Mouse (Mus musculus) megakaryocyte, embryonic 14.5 days (primary cell): ENCODE measurements around the gene C1qbp. TPM values are rescaled to one million over a fixed set of nuclear protein-coding genes. Genes with fewer than 3 reads are reported as not detected.
A peak's percentile ranks its signal among the peaks of the same experiment; 100 is the strongest.

Experiments
- H3K27me3 ChIP-seq: replicated peaks from 2 replicates; pipeline ENCODE3; 2012; ENCODE audit warnings: inconsistent platforms
- H3K36me3 ChIP-seq: replicated peaks from 2 replicates; pipeline ENCODE3; 2012; ENCODE audit warnings: low read length, inconsistent platforms, mixed read lengths
- H3K4me1 ChIP-seq: 2 replicates; pipeline ENCODE4 v1.6.1; 2012; ENCODE audit warnings: inconsistent platforms
- H3K4me3 ChIP-seq: replicated peaks from 2 replicates; pipeline ENCODE3; 2012; ENCODE audit warnings: moderate library complexity, mild to moderate bottlenecking, inconsistent platforms
- H3K9me3 ChIP-seq: 2 replicates; pipeline ENCODE4 v1.6.1; 2012; ENCODE audit warnings: inconsistent platforms
- FLI1 ChIP-seq: IDR thresholded peaks from 2 replicates; pipeline ENCODE4 v1.6.1; 2012; ENCODE audit warnings: low read length, inconsistent platforms, mixed read lengths
- GATA1 ChIP-seq: IDR thresholded peaks from 3 replicates; pipeline ENCODE4 v1.6.1; 2012; ENCODE audit warnings: mixed read lengths, low read length, inconsistent platforms, borderline replicate concordance
- polyA plus RNA-seq: library from polyadenylated mRNA; stranded (reverse); fragments of >175 nt; gene quantifications from 2 replicates; pipeline ENCODE4 v1.2.3, GENCODE M21; 2012; ENCODE audit warnings: low replicate concordance; ENCODE audit not compliant: insufficient read depth

C1qbp gene
- polyA plus RNA-seq, 1 experiment, result 211 TPM

GRCm38 (mm10) chr11:71007831-71008230 lies 25.0 kb upstream of the C1qbp start:
- peaks cover 24% of the 10 kb centered on the region for H3K4me1 ChIP-seq
- H3K9me3 ChIP-seq, result no peaks in the 10 kb centered on the region
- no peaks in the 10 kb centered on the region for H3K27me3 ChIP-seq
- no peak overlapping the region for H3K4me3 ChIP-seq
- H3K36me3 ChIP-seq, result peaks cover 66% of the 10 kb centered on the region
- TF ChIP-seq FLI1 (no peak), GATA1 (no peak)

- H3K4me1 ChIP-seq, result peaks cover 32% of the 10 kb centered on the region
- peaks cover 60% of the 10 kb centered on the region for H3K36me3 ChIP-seq
- TF ChIP-seq GATA1, result no peak
- no peak for TF ChIP-seq FLI1
- no peaks in the 10 kb centered on the region for H3K9me3 ChIP-seq
- no peak overlapping the region for H3K4me3 ChIP-seq
- no peaks in the 10 kb centered on the region for H3K27me3 ChIP-seq
These were observed 24.2 kb upstream of the C1qbp start for GRCm38 (mm10) chr11:71007026-71007425.

GRCm38 (mm10) chr11:71005046-71005445 lies 22.2 kb upstream of the C1qbp start:
- Histone ChIP-seq H3K4me3 (peak overlapping the region; percentile 95), H3K9me3 (no peaks in the 10 kb centered on the region), H3K36me3 (peaks cover 55% of the 10 kb centered on the region), H3K27me3 (no peaks in the 10 kb centered on the region), H3K4me1 (peaks cover 42% of the 10 kb centered on the region)
- TF ChIP-seq FLI1 (no peak), GATA1 (no peak)

DNA sequence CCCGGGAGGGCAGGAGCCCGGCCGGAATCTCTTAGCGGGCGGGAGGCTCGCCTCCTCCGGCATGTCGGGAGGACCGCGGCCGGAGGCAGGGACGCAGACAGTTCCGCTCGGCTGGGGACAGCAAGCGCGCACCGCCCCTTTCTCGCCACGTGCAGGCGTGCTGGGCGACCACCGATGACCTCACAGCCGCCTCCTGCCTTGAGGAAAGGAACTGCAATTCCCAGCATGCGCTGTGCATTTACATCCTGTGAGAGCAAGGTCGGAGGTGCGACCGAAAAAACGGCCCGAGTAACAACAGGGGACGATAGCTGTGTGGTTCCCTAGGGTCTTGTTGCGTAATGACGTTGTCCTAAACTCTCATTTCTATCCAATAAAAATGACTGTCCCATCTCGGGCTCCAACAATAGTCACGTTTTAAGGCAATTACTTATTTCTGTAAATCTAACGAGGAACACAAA lies 21.5 kb upstream of the C1qbp start, which contains the start of gene Dhx33:
Gene Dhx33, minus strand, starts transcription at position 122 of the 458 bp plus-strand sequence.
- Histone ChIP-seq H3K27me3 (no peaks in the 10 kb centered on the region), H3K4me1 (peaks cover 40% of the 10 kb centered on the region), H3K4me3 (peak within 1 kb of the TSS; percentile 95), H3K36me3 (peaks cover 55% of the 10 kb centered on the region), H3K9me3 (no peaks in the 10 kb centered on the region)
- TF ChIP-seq GATA1, result no peak
- no peak for TF ChIP-seq FLI1

DNA sequence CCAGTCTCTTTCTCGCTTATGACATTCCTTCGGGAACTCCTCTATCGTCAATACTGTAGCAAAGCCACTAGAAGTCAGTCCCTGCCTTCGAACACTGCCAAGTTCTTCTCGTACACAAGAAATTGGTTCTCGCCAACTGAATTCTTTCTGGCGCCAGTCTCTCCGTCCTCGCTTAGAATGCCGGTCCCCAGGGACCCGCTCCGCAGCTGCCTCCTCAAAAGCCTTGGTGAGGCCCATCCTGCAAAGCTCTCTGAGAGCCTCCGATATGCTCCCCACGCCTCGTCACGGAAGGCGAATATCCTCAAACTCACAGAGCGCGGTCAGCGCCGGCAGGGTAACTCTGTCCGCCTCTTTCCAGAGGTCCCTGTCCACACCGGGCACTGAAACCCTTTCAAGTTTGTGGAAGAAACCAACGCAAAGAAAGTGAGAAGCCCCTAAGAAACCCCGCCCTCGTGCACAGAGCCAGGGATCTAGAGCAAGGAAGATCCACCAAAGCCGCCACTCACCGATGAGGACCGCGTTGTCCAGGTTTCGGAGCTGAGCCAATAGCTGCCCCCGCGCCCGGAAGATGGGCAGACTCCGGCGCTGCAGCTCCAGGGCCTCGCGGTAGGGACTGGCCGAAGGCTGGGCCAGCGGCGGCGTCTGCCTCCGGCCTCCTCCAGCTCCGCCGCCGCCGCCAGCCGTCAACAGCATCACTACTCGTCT lies 20.9 kb upstream of the C1qbp start:
- Histone ChIP-seq H3K36me3 (peaks cover 55% of the 10 kb centered on the region), H3K4me3 (peak overlapping the region; percentile 95), H3K27me3 (no peaks in the 10 kb centered on the region), H3K9me3 (no peaks in the 10 kb centered on the region), H3K4me1 (peaks cover 34% of the 10 kb centered on the region)
- TF ChIP-seq FLI1 (no peak), GATA1 (no peak)

DNA sequence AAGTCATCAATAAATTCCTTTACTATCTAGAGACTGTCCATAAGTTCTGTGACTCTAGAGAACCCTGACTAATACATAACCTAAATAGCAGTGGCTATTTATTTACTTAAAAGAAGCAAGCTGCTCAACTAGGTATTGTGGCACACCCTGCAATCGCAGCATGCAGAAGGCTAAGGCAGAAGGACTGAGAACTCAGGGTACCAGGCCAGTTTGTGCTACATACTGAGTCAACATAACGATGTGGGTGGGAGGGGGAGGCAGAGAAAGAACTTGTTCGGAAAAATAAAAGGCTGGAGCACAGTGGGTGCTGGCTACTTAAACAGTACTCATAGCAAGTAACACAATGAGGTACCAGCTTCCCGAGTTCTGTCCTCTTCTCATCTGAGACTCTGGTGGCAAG lies 18.3 kb upstream of the C1qbp start:
- Histone ChIP-seq H3K36me3 (peaks cover 57% of the 10 kb centered on the region), H3K4me1 (peaks cover 29% of the 10 kb centered on the region), H3K4me3 (no peak overlapping the region), H3K9me3 (no peaks in the 10 kb centered on the region), H3K27me3 (no peaks in the 10 kb centered on the region)
- TF ChIP-seq GATA1 (no peak), FLI1 (no peak)

GRCm38 (mm10) chr11:70982030-70982429 lies 796 bp downstream of the C1qbp start:
- no peak for TF ChIP-seq GATA1
- TF ChIP-seq FLI1, result no peak
- H3K27me3 ChIP-seq, result no peaks in the 10 kb centered on the region
- H3K9me3 ChIP-seq, result no peaks in the 10 kb centered on the region
- H3K4me3 ChIP-seq, result peak overlapping the region; percentile 98
- H3K36me3 ChIP-seq, result peaks cover 77% of the 10 kb centered on the region
- H3K4me1 ChIP-seq, result peaks cover 46% of the 10 kb centered on the region

DNA sequence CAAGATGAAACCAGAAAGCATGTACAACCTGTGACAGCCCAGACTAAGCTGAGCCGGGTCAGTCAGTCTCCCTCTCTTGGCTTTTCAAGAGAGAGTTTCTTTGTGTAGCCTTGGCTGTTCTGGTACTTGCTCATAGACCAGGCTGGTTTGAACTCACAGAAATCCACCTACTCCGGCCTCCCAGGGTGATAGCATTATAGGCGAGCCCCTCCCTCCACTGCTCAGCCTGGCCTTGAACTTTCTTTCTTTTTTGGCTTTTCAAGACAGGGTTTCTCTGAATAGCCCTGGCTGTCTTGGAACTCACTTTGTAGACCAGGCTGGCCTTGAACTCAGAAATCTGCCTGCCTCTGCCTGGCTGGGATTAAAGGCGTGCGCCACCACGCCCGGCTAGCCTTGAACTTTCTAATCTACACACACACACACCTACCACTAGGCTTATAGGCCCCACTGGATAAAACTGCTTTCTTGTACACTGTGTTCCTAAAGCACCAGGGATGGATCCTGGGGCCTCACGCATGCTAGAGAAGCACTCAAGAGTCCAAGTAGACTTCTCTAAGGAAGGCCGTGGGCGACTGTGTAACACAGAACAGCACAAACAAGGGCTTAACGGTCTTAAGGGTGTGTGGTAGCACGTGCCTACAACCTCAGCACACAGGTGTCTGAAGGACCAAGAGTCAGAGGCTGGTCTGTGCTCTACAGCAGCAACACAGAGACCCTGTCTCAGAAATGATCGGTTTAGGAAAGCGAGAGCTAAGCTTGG lies 1.9 kb downstream of the C1qbp start:
- TF ChIP-seq GATA1 (no peak), FLI1 (no peak)
- H3K4me1 ChIP-seq, result peaks cover 38% of the 10 kb centered on the region
- H3K27me3 ChIP-seq, result no peaks in the 10 kb centered on the region
- H3K9me3 ChIP-seq, result no peaks in the 10 kb centered on the region
- H3K4me3 ChIP-seq, result peak overlapping the region; percentile 44
- peaks cover 77% of the 10 kb centered on the region for H3K36me3 ChIP-seq

DNA sequence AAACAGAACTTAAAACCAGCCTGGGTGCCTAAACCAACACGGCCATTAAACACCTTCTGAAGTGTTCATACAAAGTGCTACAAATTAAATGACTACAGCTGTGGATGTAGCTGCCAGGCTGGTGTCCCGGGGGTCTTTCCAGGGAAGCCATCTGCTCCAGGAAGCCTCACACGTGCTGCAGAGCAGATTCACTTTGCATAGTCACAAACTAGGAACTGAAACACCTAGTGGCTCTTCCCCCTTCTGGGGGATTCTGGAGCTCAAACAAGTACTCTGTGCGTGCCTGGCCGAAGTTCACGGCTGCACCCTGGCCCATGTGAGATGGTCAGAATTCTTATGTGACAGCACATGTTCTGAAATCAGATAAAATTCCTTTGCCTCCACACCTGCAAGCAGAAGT lies 2.6 kb downstream of the C1qbp start:
- Histone ChIP-seq H3K4me3 (no peak overlapping the region), H3K36me3 (peaks cover 77% of the 10 kb centered on the region)

DNA sequence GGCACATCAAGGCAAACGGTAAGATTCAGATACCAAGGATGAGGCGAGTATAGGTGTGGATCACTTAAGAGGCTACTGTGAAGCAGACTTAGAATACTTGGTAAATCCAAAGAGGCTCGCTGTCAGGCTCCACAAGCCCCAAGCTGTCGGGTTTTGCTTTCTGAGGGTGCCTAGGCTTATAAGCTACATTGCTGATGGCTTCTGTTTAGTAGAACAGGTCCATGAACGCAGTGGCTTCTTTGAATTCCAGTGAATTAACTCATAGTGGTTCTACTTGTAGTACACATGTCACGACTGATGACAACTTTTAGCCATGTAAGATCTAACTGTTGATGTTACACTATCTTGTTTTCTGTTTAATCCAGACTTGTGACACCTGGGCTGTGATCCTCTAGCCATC lies 5.5 kb downstream of the C1qbp start:
- TF ChIP-seq FLI1 (no peak), GATA1 (no peak)
- H3K27me3 ChIP-seq, result no peaks in the 10 kb centered on the region
- H3K4me1 ChIP-seq, result peaks cover 47% of the 10 kb centered on the region
- H3K9me3 ChIP-seq, result no peaks in the 10 kb centered on the region
- H3K36me3 ChIP-seq, result peaks cover 93% of the 10 kb centered on the region
- no peak overlapping the region for H3K4me3 ChIP-seq

More for the DNA sequence above, 2.6 kb downstream of the C1qbp start:
- TF ChIP-seq FLI1 (no peak), GATA1 (no peak)
- Histone ChIP-seq H3K27me3 (no peaks in the 10 kb centered on the region), H3K4me1 (peaks cover 40% of the 10 kb centered on the region), H3K9me3 (no peaks in the 10 kb centered on the region)
